Mouse (Mus musculus) liver, embryonic 11.5 days (tissue): ENCODE results near the gene Lrmda. TPM values are rescaled to one million over a fixed set of nuclear protein-coding genes. Genes with fewer than 3 reads are reported as not detected.

Experiments used
- ATAC-seq: fragments of 200-750 bp; cut with Nextera tagmentation; replicated peaks from 2 replicates; pipeline ENCODE4 v1.8.0; 2017; ENCODE audit warnings: moderate number of reproducible peaks, mild to moderate bottlenecking, moderate TSS enrichment, moderate library complexity; ENCODE audit not compliant: low FRiP score
- DNase-seq: peaks from one replicate; pipeline ENCODE4 v3.0.0-alpha.2; 2017; ENCODE audit warnings: low spot score
- H3K27ac ChIP-seq: fragments of 300-500 bp; sonication (generic); 2 replicates; pipeline ENCODE4 v1.5.1; 2014; ENCODE audit warnings: mild to moderate bottlenecking, low read depth, low read length, control low read depth
- H3K27me3 ChIP-seq: fragments of 300-500 bp; sonication (generic); replicated peaks from 2 replicates; pipeline ENCODE4 v1.6.1; 2014; ENCODE audit warnings: low read length, mixed read lengths; ENCODE audit not compliant: control insufficient read depth, insufficient read depth
- H3K36me3 ChIP-seq: fragments of 300-500 bp; sonication (generic); 2 replicates; pipeline ENCODE4 v1.6.1; 2014; ENCODE audit warnings: mild to moderate bottlenecking, low read length, moderate library complexity, mixed read lengths; ENCODE audit not compliant: control insufficient read depth, insufficient read depth
- H3K4me1 ChIP-seq: fragments of 300-500 bp; sonication (generic); replicated peaks from 2 replicates; pipeline ENCODE4 v1.6.1; 2014; ENCODE audit warnings: low read length, mixed read lengths; ENCODE audit not compliant: control insufficient read depth, insufficient read depth
- H3K4me2 ChIP-seq: fragments of 300-500 bp; sonication (generic); 2 replicates; pipeline ENCODE4 v1.6.1; 2014; ENCODE audit warnings: mild to moderate bottlenecking, control low read depth, moderate library complexity
- H3K4me3 ChIP-seq: fragments of 300-500 bp; sonication (generic); 2 replicates; pipeline ENCODE4 v1.5.1; 2014; ENCODE audit warnings: low read depth, low read length, control low read depth
- H3K9ac ChIP-seq: fragments of 300-500 bp; sonication (generic); 2 replicates; pipeline ENCODE4 v1.6.1; 2014; ENCODE audit warnings: low read depth, low read length, control low read depth
- H3K9me3 ChIP-seq: fragments of 300-500 bp; sonication (generic); 2 replicates; pipeline ENCODE4 v1.6.1; 2016; ENCODE audit warnings: low read length, inconsistent platforms, mixed read lengths; ENCODE audit not compliant: control insufficient read depth
- WGBS: fragments of 180-500 bp; shearing (Covaris S2); extraction: QIAGEN DNeasy Blood & Tissue Kit; methylation state at CpG from one replicate; pipeline ENCODE4 v1.1.7; 2014; 5-methylcytosine and 5-hydroxymethylcytosine counted together
- polyA plus RNA-seq: library from polyadenylated mRNA; unstranded; fragments of >200 nt; fragmentation: Nextera tagmentation; extraction: Ambion mirVana; gene quantifications from 2 replicates; pipeline ENCODE4 v1.2.1, GENCODE M21; 2014

Gene Lrmda
- polyA plus RNA-seq, 1 experiment from 2014 or later = 0.53 TPM

- 62% methylated on average over 3 of the region's 3 CpGs for WGBS
- H3K9me3 ChIP-seq = no peaks in the 10 kb centered on the region
- no peaks in the 10 kb centered on the region for H3K27me3 ChIP-seq
- no peak for DNase-seq
- H3K36me3 ChIP-seq = no peaks in the 10 kb centered on the region
- H3K27ac ChIP-seq = no peak overlapping the region
- no peak overlapping the region for H3K9ac ChIP-seq
- no peak overlapping the region for H3K4me3 ChIP-seq
- H3K4me2 ChIP-seq = no peak overlapping the region
- no peaks in the 10 kb centered on the region for H3K4me1 ChIP-seq
- ATAC-seq = no peak
These were observed 591.5 kb downstream of the Lrmda start for GRCm38 (mm10) chr14:22611011-22611410.

- Histone ChIP-seq H3K4me1 (no peaks in the 10 kb centered on the region), H3K27ac (no peak overlapping the region), H3K4me3 (no peak overlapping the region), H3K27me3 (no peaks in the 10 kb centered on the region), H3K9me3 (no peaks in the 10 kb centered on the region), H3K36me3 (no peaks in the 10 kb centered on the region), H3K4me2 (no peak overlapping the region), H3K9ac (no peak overlapping the region)
- ATAC-seq = no peak
- no peak for DNase-seq
These were observed 600.7 kb downstream of the Lrmda start for GRCm38 (mm10) chr14:22620191-22620590.

- ATAC-seq (no peak), DNase-seq (no peak)
- Histone ChIP-seq H3K4me3 (no peak overlapping the region), H3K9ac (no peak overlapping the region), H3K27me3 (no peaks in the 10 kb centered on the region), H3K27ac (no peak overlapping the region), H3K4me2 (no peak overlapping the region), H3K4me1 (no peaks in the 10 kb centered on the region), H3K36me3 (no peaks in the 10 kb centered on the region), H3K9me3 (no peaks in the 10 kb centered on the region)
- WGBS = 83% methylated on average over 3 of the region's 3 CpGs
These were observed 602.4 kb downstream of the Lrmda start for GRCm38 (mm10) chr14:22621941-22622340.

- DNase-seq = no peak
- H3K4me3 ChIP-seq = no peak overlapping the region
- WGBS = 62% methylated on average over 8 of the region's 8 CpGs
- H3K9ac ChIP-seq = no peak overlapping the region
- no peaks in the 10 kb centered on the region for H3K36me3 ChIP-seq
- no peak overlapping the region for H3K4me2 ChIP-seq
- no peak for ATAC-seq
- no peaks in the 10 kb centered on the region for H3K9me3 ChIP-seq
- H3K4me1 ChIP-seq = no peaks in the 10 kb centered on the region
- no peak overlapping the region for H3K27ac ChIP-seq
- H3K27me3 ChIP-seq = no peaks in the 10 kb centered on the region
These were observed 607.8 kb downstream of the Lrmda start for GRCm38 (mm10) chr14:22627105-22627829.

- H3K4me3 ChIP-seq = no peak overlapping the region
- no peak overlapping the region for H3K9ac ChIP-seq
- H3K27me3 ChIP-seq = no peaks in the 10 kb centered on the region
- ATAC-seq (no peak), DNase-seq (no peak)
- 82% methylated on average over 9 of the region's 9 CpGs for WGBS
- H3K36me3 ChIP-seq = no peaks in the 10 kb centered on the region
- H3K27ac ChIP-seq = no peak overlapping the region
- H3K9me3 ChIP-seq = no peaks in the 10 kb centered on the region
- H3K4me2 ChIP-seq = no peak overlapping the region
- no peaks in the 10 kb centered on the region for H3K4me1 ChIP-seq
These were observed 610.9 kb downstream of the Lrmda start for GRCm38 (mm10) chr14:22630361-22630867.

GRCm38 (mm10) chr14:22633612-22634011, 614.1 kb downstream of the Lrmda start:
- Histone ChIP-seq H3K4me3 (no peak overlapping the region), H3K27ac (no peak overlapping the region), H3K27me3 (no peaks in the 10 kb centered on the region), H3K4me1 (no peaks in the 10 kb centered on the region), H3K9ac (no peak overlapping the region), H3K36me3 (no peaks in the 10 kb centered on the region), H3K4me2 (no peak overlapping the region), H3K9me3 (no peaks in the 10 kb centered on the region)
- ATAC-seq (no peak), DNase-seq (no peak)
- WGBS = 67% methylated on average over 1 of the region's 1 CpGs

GRCm38 (mm10) chr14:22643494-22643893, 624.0 kb downstream of the Lrmda start:
- WGBS = 67% methylated on average over 4 of the region's 4 CpGs

GRCm38 (mm10) chr14:22647879-22648611, 628.5 kb downstream of the Lrmda start:
- WGBS = 42% methylated on average over 9 of the region's 9 CpGs
- Histone ChIP-seq H3K4me2 (no peak overlapping the region), H3K36me3 (no peaks in the 10 kb centered on the region), H3K9me3 (no peaks in the 10 kb centered on the region), H3K4me1 (peaks cover 14% of the 10 kb centered on the region), H3K27me3 (no peaks in the 10 kb centered on the region), H3K9ac (no peak overlapping the region), H3K27ac (no peak overlapping the region), H3K4me3 (no peak overlapping the region)
- ATAC-seq (no peak), DNase-seq (no peak)

More at GRCm38 (mm10) chr14:22643494-22643893, 624.0 kb downstream of the Lrmda start:
- Histone ChIP-seq H3K4me2 (no peak overlapping the region), H3K9me3 (no peaks in the 10 kb centered on the region), H3K27me3 (no peaks in the 10 kb centered on the region), H3K4me3 (no peak overlapping the region), H3K27ac (no peak overlapping the region), H3K36me3 (no peaks in the 10 kb centered on the region), H3K9ac (no peak overlapping the region), H3K4me1 (0 out of 2 replicates have a peak, but pooled peaks cover 2% of the 10 kb centered on the region)
- no peak for DNase-seq
- ATAC-seq = no peak
